Mouse (Mus musculus): Measurements from ENCODE around the gene Banf1.
"Not testable (repeated sequence)": the region's sequence is repeated elsewhere in the genome, so short reads cannot be mapped to it uniquely, and the experiment has no call there.

GRCm38 (mm10) chr19:5406531-5407126 is 39.7 kb upstream of the Banf1 start:
- TF ChIP-seq CTCF (IDR thresholded peaks at IDR 0.05; ENCODE audit: control insufficient read depth, insufficient read depth, insufficient replicate concordance, low read depth, low read length); POLR2A (IDR thresholded peaks at IDR 0.05; ENCODE audit: control insufficient read depth, low read depth, low read length): not testable (repeated sequence)

Measured in testis, adult 2 months (tissue).